Mouse (Mus musculus) E14TG2a.4 (cell line): Measurements from ENCODE around the gene Ces4a.

Experiments used
- CTCF ChIP-seq: conservative IDR thresholded peaks from 2 replicates; pipeline ENCODE4 v1.5.1; 2014; ENCODE audit warnings: low read length
- NANOG ChIP-seq: IDR thresholded peaks from 2 replicates; pipeline ENCODE4 v1.6.1; 2014; ENCODE audit warnings: borderline replicate concordance, low read length, mixed read lengths
- POU5F1 ChIP-seq: IDR thresholded peaks from 2 replicates; pipeline ENCODE4 v1.6.1; 2014; ENCODE audit warnings: low read length, borderline replicate concordance

GRCm38 (mm10) chr8:105170381-105171115, 38.9 kb downstream of the Ces4a start, which contains the start of gene Cbfb:
- TF ChIP-seq CTCF: no peak
- TF ChIP-seq NANOG: no peak
- no peak for TF ChIP-seq POU5F1
